Mouse (Mus musculus): ENCODE measurements around the gene Hspg2.

GRCm38 (mm10) chr4:137487286-137488000, 18.9 kb downstream of the Hspg2 start:
- TF ChIP-seq ZC3H11A (IDR thresholded peaks at IDR 0.05; ENCODE audit: borderline replicate concordance, low read depth, low read length): no peak
- no peak for TF ChIP-seq HCFC1 (IDR thresholded peaks at IDR 0.05; ENCODE audit: borderline replicate concordance, insufficient read depth, low read length)
- TF ChIP-seq MAFK (IDR thresholded peaks at IDR 0.05; ENCODE audit: insufficient read depth, low read depth, low read length): no peak

Measured in ES-E14 (cell line).